8 mouse cellular contexts compared by ENCODE assay signal in genomic region chr6:59209299-59209707, GRCm38 (mm10). TPM values are rescaled to one million over a fixed set of nuclear protein-coding genes. Genes with fewer than 3 reads are reported as not detected.
A peak's percentile ranks its signal among the peaks of the same experiment; 100 is the strongest.
DNase-seq lines count a peak whose midpoint lies in the region; ATAC-seq and TF ChIP-seq lines count a peak whose summit lies in the region.

No protein-coding gene starts in this region.

- ATAC-seq in frontal cortex, adult (ENCODE audit: low TSS enrichment): peak; percentile 84
- peak; percentile 81 for ATAC-seq in hindbrain, embryonic 13.5 days (ENCODE audit: low FRiP score)
- peak; percentile 55 for ATAC-seq in limb, embryonic 14.5 days (ENCODE audit: low FRiP score, low read depth)
- peak; percentile 82 for ATAC-seq in midbrain, postnatal 0 days (ENCODE audit: low FRiP score)

- WGBS in hindbrain, embryonic 13.5 days: 46% methylated on average over 5 of the region's 5 CpGs
- WGBS in limb, embryonic 14.5 days: 34% methylated on average over 5 of the region's 5 CpGs
- WGBS in midbrain, postnatal 0 days: 32% methylated on average over 5 of the region's 5 CpGs

- H3K9ac ChIP-seq in hindbrain, embryonic 13.5 days: peak overlapping the region; percentile 79
- H3K9ac ChIP-seq in limb, embryonic 14.5 days (ENCODE audit: low read depth, low read length, severe bottlenecking): peak overlapping the region; percentile 94
- peak overlapping the region; percentile 86 for H3K9ac ChIP-seq in midbrain, postnatal 0 days (replicated peaks; ENCODE audit: low read length, poor library complexity, severe bottlenecking)

- H3K9me3 ChIP-seq in hindbrain, embryonic 13.5 days: no peaks in the 10 kb centered on the region
- H3K9me3 ChIP-seq in limb, embryonic 14.5 days (ENCODE audit: control insufficient read depth, low read length): no peaks in the 10 kb centered on the region
- H3K9me3 ChIP-seq in midbrain, postnatal 0 days (ENCODE audit: low read length): no peaks in the 10 kb centered on the region

- TF ChIP-seq CTCF in cortical plate, adult 2 months (IDR thresholded peaks at IDR 0.05; ENCODE audit: extremely low read depth, insufficient read depth, low read length): no peak
- peak; percentile 64 for TF ChIP-seq CTCF in midbrain, postnatal 0 days (IDR thresholded peaks at IDR 0.05)

- no peaks in the 10 kb centered on the region for H3K27me3 ChIP-seq in hindbrain, embryonic 13.5 days
- H3K27me3 ChIP-seq in limb, embryonic 14.5 days (ENCODE audit: control insufficient read depth, insufficient read depth, low read length): no peaks in the 10 kb centered on the region
- no peaks in the 10 kb centered on the region for H3K27me3 ChIP-seq in midbrain, postnatal 0 days (ENCODE audit: insufficient read depth, low read length)

- peak overlapping the region; percentile 60 for H3K4me2 ChIP-seq in hindbrain, embryonic 13.5 days
- peak overlapping the region; percentile 46 for H3K4me2 ChIP-seq in limb, embryonic 14.5 days (replicated peaks; ENCODE audit: low read depth, low read length, severe bottlenecking)
- H3K4me2 ChIP-seq in midbrain, postnatal 0 days (ENCODE audit: low read depth, low read length, poor library complexity, severe bottlenecking): peak overlapping the region; percentile 59

- peak overlapping the region; percentile 83 for H3K4me3 ChIP-seq in cortical plate, adult 2 months (ENCODE audit: insufficient read depth, low read length)
- peak overlapping the region; percentile 56 for H3K4me3 ChIP-seq in hindbrain, embryonic 13.5 days
- H3K4me3 ChIP-seq in limb, embryonic 14.5 days (replicated peaks; ENCODE audit: low read length): peak overlapping the region; percentile 90
- peak overlapping the region; percentile 71 for H3K4me3 ChIP-seq in midbrain, postnatal 0 days (ENCODE audit: low read depth, low read length)

- no peaks in the 10 kb centered on the region for H3K4me1 ChIP-seq in cortical plate, adult 2 months (ENCODE audit: control insufficient read depth, insufficient read depth, low read length)
- H3K4me1 ChIP-seq in hindbrain, embryonic 13.5 days (replicated peaks): peaks cover 7% of the 10 kb centered on the region
- no peaks in the 10 kb centered on the region for H3K4me1 ChIP-seq in limb, embryonic 14.5 days (ENCODE audit: control insufficient read depth, insufficient read depth, low read length)
- H3K4me1 ChIP-seq in midbrain, postnatal 0 days (ENCODE audit: insufficient read depth, low read length): no peaks in the 10 kb centered on the region

- H3K36me3 ChIP-seq in hindbrain, embryonic 13.5 days: peaks cover 4% of the 10 kb centered on the region; the same call in 1 of the 2 replicates
- no peaks in the 10 kb centered on the region for H3K36me3 ChIP-seq in limb, embryonic 14.5 days (ENCODE audit: control insufficient read depth, insufficient read depth, low read length)
- H3K36me3 ChIP-seq in midbrain, postnatal 0 days (ENCODE audit: insufficient read depth, low read length): no peaks in the 10 kb centered on the region

- no peak for TF ChIP-seq POLR2A in cortical plate, adult 2 months (IDR thresholded peaks at IDR 0.05; ENCODE audit: extremely low read depth, insufficient read depth, low read length)
- no peak for TF ChIP-seq POLR2A in limb, embryonic 14.5 days (IDR thresholded peaks at IDR 0.05; ENCODE audit: borderline replicate concordance, extremely low read depth, insufficient read depth, insufficient read length)

- DNase-seq in frontal cortex, postnatal 14 days (ENCODE audit: low spot score in 2 of 2): no peak
- DNase-seq in CD4-positive, CD25-positive, alpha-beta regulatory T cell, adult 2 months (ENCODE audit: low read depth, low spot score): peak; percentile 71
- DNase-seq in limb, embryonic 14.5 days (ENCODE audit: low spot score): peak; percentile 11
- peak; percentile 50 for DNase-seq in midbrain, postnatal 0 days (ENCODE audit: low spot score)
- no peak for DNase-seq in ovary, adult 18-20 months (ENCODE audit: low spot score)

- peak overlapping the region; percentile 83 for H3K27ac ChIP-seq in cortical plate, adult 2 months (ENCODE audit: insufficient read depth, low read length)
- H3K27ac ChIP-seq in hindbrain, embryonic 13.5 days: peak overlapping the region; percentile 87
- H3K27ac ChIP-seq in limb, embryonic 14.5 days (replicated peaks; ENCODE audit: low read depth, low read length): peak overlapping the region; percentile 79
- H3K27ac ChIP-seq in midbrain, postnatal 0 days (ENCODE audit: low read depth, low read length): peak overlapping the region; percentile 88

RNA-seq across cellular contexts. Expression of gene Tigd2, which starts 0.6 kb away (rescaled TPM):
- polyA plus RNA-seq in cortical plate, adult 2 months (2012; rRNA removed): 4.3 and 4.4 TPM in 2 replicates
- 11.0 and 11.1 TPM in 2 replicates for polyA plus RNA-seq in hindbrain, embryonic 13.5 days (2015; fragmentation: Nextera tagmentation; extraction: Ambion mirVana)
- 4.3 and 4.4 TPM in 2 replicates for polyA plus RNA-seq in limb, embryonic 14.5 days (2012; rRNA removed)
- polyA plus RNA-seq in limb, embryonic 14.5 days (2014; fragmentation: Nextera tagmentation; extraction: Ambion mirVana): 12.7 and 13.1 TPM in 2 replicates
- 10.0 and 15.3 TPM in 2 replicates for total RNA-seq in midbrain, postnatal 0 days (2014; rRNA removed)
- polyA plus RNA-seq in midbrain, postnatal 0 days (2015; fragmentation: Nextera tagmentation; extraction: Ambion mirVana): 13.2 and 13.7 TPM in 2 replicates

Comparison
In these comparisons a context has a peak if more than half of its experiments do, and no peak if none do; other contexts are left out.
1. DNase-seq: peak in CD4-positive, CD25-positive, alpha-beta regulatory T cell, adult 2 months (single experiment), limb, embryonic 14.5 days (single experiment) and midbrain, postnatal 0 days (single experiment); none in frontal cortex, postnatal 14 days (0 of 2) and ovary, adult 18-20 months (single experiment).
2. Peak in every context shown above with its lines, with median percentiles within 50 percentile points of each other: ATAC-seq, H3K27ac ChIP-seq, H3K4me3 ChIP-seq, H3K4me2 ChIP-seq and H3K9ac ChIP-seq.